ENCODE assay signal across 24 mouse cellular contexts in the genomic region with DNA sequence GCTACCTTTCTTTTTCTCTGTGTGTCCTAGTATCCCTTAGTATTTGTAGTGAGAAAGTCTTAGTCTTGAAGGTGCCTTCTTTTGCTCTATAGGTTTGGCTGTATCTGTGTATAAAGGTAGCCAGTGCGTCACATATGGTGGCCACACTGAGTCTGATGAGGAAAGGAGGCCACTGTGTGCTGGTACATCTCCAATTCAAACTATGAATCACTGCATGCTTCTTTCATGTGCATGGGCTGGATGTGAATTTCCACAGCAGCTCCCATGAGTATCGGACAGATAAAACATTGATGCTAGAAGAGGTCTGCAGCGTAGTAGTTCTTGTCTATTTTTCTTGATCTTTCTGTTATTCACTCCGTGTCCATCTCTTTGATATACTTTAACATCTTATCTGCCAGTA.
DNase-seq lines count a peak whose midpoint lies in the region; ATAC-seq lines count a peak whose summit lies in the region.
"Had no signal": no experiment of that assay in that cellular context is flagged by ENCODE, and none has a peak within 500 bp of the region (broad histone marks: within the 10 kb centered on the region; RNA-seq: fewer than 3 reads in every experiment).

No protein-coding gene starts in this region.

- no peak overlapping the region for H3K9ac ChIP-seq in forebrain, embryonic 12.5 days

- DNase-seq in forebrain, embryonic 10.5 days (ENCODE audit: extremely low spot score, low spot score), result no peak
- peak; percentile 83 for DNase-seq in heart, adult 11 months
- DNase-seq in heart, postnatal 10 days, result no peak
- DNase-seq in 3T3-L1 (ENCODE audit: low read depth, low spot score) (peak; percentile 76), NIH3T3 (ENCODE audit: low read depth) (peak; percentile 51)
- DNase-seq in urinary bladder, adult 18-20 months (ENCODE audit: low spot score in 2 of 2), result no peak
- DNase-seq in gastrocnemius, postnatal 14 days, result no peak
- DNase-seq: adrenal gland, adult 2 months; adrenal gland, adult 8-10 months; adrenal gland, postnatal 10 days; adrenal gland, postnatal 14 days; adrenal gland, postnatal 25 days; adrenal gland, postnatal 36 days; B cell, adult 2 months; cerebellum, adult 11 months; cerebellum, adult 11-12 months; cerebellum, adult 18-20 months; cerebellum, adult 2 months had no signal

- H3K36me3 ChIP-seq in forebrain, embryonic 12.5 days (replicated peaks), result no peaks in the 10 kb centered on the region
- peaks cover 42% of the 10 kb centered on the region for H3K36me3 ChIP-seq in forebrain, embryonic 10.5 days (replicated peaks)
- H3K36me3 ChIP-seq: G1E had no signal

- intact Hi-C loops in heart, postnatal 10 days (cut with DNase I), result no loop called here
- intact Hi-C loops in gastrocnemius, postnatal 14 days (cut with DNase I; ENCODE audit: low total_unique reads), result no loop called here

- H3K27me3 ChIP-seq in forebrain, embryonic 12.5 days, result no peaks in the 10 kb centered on the region
- no peaks in the 10 kb centered on the region for H3K27me3 ChIP-seq in forebrain, embryonic 10.5 days (ENCODE audit: poor library complexity, severe bottlenecking)
- H3K27me3 ChIP-seq: CH12.LX, Patski had no signal

- no peak overlapping the region for H3K4me3 ChIP-seq in forebrain, embryonic 12.5 days (replicated peaks)
- H3K4me3 ChIP-seq in forebrain, embryonic 10.5 days, result no peak overlapping the region

- ATAC-seq in forebrain, embryonic 12.5 days (ENCODE audit: low FRiP score), result no peak
- ATAC-seq: activated CD4-positive, CD25-positive, alpha-beta regulatory T cell, adult 4 months; CD4-positive, CD25-positive, alpha-beta regulatory T cell, adult 4 months; Patski had no signal

- no peaks in the 10 kb centered on the region for H3K4me1 ChIP-seq in forebrain, embryonic 12.5 days
- H3K4me1 ChIP-seq in forebrain, embryonic 10.5 days, result peaks cover 7% of the 10 kb centered on the region

- H3K9me3 ChIP-seq in forebrain, embryonic 12.5 days, result no peaks in the 10 kb centered on the region
- H3K9me3 ChIP-seq in forebrain, embryonic 10.5 days, result no peaks in the 10 kb centered on the region
- H3K9me3 ChIP-seq: G1E had no signal

- 0 out of 2 replicates have a peak overlapping the region, but pooled peaks have one; percentile 31 for H3K27ac ChIP-seq in forebrain, embryonic 12.5 days
- H3K27ac ChIP-seq in forebrain, embryonic 10.5 days, result no peak overlapping the region

- H3K4me2 ChIP-seq in forebrain, embryonic 12.5 days, result no peak overlapping the region

- WGBS in forebrain, embryonic 12.5 days, result 90% methylated on average over 4 of the region's 4 CpGs
- 93% methylated on average over 4 of the region's 4 CpGs for WGBS in forebrain, embryonic 10.5 days

Comparison
In these comparisons a context has a peak if more than half of its experiments do, and no peak if none do; other contexts are left out.
1. DNase-seq: peak in heart, adult 11 months (single experiment), 3T3-L1 (single experiment) and NIH3T3 (single experiment); none in forebrain, embryonic 10.5 days (single experiment), heart, postnatal 10 days (0 of 2), urinary bladder, adult 18-20 months (0 of 2) and gastrocnemius, postnatal 14 days (single experiment).